Mouse (Mus musculus) gastrocnemius, postnatal 25 days (tissue): ENCODE results near the gene Mrpl9. TPM values are rescaled to one million over a fixed set of nuclear protein-coding genes. Genes with fewer than 3 reads are reported as not detected.

Source experiments
- DNase-seq: peaks from one replicate; pipeline ENCODE4 v3.0.0; 2022
- total RNA-seq, 2 experiments: library from RNA; stranded (reverse); gene quantifications; 1 replicate in 1 of 2; 2 replicates in 1 of 2; pipeline ENCODE4 v1.2.3; 2021

Gene Mrpl9
- total RNA-seq, 2 experiments from 2014 or later = 35.6 to 39.1 TPM

DNA sequence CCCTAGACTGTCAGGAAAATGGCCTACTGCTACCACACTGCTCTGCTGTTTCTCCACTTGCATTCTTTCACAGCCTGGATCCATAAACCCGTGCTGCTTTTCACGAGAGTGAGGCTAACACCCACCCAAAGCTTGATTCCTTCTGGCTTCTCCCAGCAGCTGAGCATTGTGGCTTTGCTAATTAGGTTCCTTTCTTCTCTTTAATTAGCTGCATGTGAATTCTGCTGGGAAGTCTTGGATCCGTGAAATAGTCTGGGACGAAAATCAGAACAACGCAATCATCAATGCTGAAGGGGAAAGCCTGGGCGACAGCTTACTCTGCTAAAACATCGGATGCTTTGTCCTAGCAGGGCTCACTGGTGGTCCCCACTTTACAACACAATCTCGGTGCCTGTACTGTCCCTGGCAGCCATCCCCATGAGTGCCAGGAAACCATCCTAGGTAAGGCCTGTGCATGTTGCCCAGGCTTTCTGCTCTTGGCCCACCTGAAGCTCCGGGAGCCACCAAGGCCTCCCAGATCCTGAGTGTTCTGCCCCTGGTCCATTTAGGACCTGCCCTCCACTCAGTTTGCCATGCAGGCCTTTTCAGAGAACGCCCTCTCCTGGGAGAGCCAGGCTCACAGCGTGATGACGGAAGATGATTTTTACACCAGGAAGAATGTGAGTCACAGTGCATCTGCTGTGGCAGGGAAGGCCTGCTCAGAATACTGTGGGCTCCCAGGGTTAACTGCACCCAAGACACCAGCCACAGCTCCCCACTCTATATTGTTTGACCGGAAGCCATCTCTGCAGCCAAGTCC lies 22.7 kb downstream of the Mrpl9 start:
- no peak for DNase-seq

DNA sequence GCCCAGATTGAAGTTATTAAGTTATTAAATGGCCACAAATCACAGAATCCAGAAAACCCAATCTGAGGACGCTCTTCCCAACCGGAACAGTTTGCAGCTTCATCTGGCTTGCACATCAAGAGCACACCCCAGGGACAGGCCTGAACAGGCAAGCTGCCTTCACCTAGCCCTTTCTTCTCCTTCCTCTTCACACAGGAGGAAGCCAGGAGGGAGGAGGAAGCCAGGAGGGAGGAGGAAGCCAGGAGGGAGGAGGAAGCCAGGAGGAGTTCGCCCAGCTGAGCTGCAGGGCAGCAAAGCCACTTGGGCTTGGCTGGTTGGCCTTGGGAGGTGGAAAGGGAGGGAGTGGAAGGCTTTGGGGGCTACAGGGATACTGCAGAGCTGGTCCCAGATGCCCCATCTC lies 25.8 kb downstream of the Mrpl9 start:
- no peak for DNase-seq

DNA sequence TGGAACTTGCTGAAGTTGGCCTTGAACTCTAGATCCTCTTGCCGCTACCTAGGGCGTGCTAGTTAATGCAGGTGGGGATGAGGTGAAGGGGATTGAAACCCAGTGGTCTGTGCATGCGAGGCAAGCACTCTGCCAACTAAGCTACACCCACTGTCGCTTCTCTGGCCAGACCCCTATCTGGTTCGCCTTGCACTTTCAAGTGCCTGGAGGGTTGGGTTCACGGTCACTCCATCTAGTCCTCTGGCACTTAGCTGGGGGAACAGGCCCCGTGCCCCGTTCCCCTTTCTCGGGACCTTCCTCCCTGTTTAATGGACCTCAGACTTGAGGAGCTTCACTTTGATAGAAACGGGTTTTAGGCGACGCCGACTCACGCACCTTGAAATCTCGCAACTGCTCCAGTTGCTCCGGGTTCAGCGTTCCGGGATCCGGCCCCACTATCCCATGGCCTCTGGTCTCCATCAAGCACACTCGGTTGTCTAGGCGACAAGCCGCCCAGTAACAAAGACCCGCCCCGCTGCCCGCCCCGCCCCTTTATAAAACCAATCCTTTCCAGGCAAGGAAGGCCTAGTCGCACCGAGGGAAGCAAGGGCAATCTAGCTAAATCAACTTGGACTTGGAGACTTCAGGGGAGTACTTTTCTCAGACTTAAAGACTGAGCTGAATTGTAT lies 29.5 kb downstream of the Mrpl9 start:
- DNase-seq = peak; percentile 40

DNA sequence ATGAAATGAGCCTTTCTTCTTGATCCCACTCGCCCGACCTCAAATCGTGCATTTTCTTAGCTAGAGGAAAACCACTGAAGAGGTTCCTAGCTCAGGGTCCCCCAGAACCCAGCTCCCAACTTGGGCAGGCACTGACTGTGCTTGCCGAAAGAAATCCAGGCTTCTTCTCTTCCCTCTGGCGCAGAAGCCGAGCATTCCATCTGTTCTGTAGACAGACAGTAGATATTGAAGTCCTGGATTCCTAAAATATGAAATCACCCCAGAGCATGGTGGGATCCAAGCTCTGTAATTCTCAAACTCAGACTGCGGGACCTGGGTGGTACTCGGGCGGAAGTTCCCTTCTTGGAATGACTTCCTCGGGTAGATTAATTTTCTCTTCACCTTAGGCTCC lies 30.0 kb downstream of the Mrpl9 start:
- DNase-seq = no peak

DNA sequence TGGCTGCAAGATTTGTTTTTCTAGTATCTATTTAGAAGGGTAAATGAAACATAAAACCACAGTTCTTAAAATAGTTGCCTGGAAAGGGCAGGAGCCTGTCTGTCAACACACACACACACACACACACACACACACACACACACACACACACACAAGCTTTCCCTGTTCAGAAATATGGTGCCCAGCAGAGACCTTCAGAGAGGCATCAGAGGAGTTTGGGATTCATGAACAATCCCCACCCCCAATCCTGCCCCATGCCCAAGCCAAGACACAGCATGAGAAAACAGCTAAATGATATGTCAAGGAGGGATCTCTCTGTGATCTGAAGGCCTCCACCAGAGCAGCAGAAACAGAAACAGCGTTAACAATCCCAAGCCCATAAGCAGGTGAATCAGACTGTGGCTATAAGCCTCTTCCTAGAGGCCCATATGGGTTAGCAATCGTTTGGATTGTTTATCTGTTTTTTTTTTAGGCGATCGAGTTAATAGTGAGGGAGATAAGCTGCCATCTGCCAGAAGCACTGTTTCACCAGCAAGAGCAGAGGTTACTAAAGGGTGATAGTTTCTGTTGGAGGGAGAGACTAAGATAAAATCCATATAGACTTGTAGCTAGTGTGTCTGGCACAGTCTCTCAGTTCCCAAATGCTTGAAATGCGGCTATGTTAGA lies 30.6 kb downstream of the Mrpl9 start:
- peak; percentile 25 for DNase-seq

DNA sequence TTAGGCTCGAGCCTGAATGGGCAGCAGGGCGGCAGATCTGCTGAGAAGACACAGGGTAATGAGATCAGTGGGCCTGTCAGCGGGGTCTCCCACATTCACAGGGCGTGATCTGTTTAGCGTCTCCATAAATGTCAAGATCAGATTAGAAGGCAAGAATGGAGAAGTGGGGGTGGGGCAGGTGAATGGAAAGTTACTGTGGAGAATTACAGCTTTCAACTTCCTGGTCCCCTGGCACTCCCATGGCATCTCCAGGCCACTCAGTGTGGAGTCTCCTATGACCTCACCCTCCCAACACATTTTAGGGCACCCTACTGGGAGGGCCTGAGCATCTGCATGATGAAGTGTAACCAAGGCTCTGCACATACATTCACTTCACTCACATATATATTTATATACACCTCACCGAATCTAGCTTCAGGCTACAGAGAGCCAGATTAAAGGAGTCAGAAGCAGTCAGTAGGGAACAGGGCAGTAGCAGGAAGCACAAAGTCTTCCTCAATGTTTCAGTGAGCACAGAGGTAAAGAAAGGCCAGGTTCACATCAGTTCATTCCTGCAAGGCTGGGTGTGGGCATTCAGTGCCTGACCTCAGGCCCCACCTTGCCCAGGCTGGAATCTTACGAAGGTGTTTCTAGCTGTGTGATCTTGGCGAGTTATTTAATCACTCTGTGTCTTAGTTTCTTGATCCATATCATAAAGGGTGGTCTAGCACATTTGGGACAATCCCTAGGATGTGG lies 33.4 kb downstream of the Mrpl9 start:
- DNase-seq = no peak

DNA sequence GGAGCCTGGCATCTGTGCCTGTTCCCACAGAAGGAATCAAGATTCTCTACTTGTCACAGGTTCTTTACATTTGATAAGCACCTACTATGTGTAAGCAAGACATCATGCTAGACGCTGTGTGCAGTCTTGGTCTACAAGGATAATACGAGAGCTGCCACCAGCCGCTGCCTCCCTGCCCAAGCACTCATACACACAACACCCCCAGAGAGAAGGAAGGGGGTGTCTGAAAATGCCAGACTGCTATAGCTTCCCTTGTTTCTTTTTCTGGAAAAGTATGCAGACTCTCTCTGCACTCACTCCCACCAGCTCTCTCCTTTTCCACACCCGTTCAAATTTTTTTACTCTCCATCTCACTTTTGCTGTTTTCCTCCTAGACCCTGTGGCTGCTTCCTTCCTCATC lies 34.3 kb downstream of the Mrpl9 start:
- no peak for DNase-seq

DNA sequence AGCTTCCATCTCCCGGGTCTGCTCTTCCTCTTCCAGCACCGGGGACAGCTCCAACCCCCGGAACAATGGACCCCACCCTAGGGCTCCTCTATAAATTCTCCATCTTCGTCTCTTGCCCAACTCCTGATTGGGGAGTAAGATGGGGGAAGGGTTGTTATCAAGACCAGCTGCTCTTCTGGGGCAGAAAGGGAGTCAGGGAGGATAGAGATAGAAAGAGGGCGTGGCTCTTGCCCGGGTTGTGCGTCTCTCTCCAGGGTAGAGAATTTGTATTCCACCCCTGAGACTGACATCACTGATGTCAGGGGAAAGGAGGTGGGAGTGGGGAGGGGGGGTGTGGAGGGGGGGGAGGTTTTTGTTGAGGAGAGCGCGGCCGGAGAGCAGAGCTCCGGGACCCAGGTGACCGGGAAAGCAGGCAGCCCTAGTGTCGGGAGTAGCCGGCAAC lies 34.9 kb downstream of the Mrpl9 start, which contains the start of gene Celf3:
Gene Celf3 (plus strand): TSS at position 315 of the 442 bp plus-strand sequence.
- no peak for DNase-seq

DNA sequence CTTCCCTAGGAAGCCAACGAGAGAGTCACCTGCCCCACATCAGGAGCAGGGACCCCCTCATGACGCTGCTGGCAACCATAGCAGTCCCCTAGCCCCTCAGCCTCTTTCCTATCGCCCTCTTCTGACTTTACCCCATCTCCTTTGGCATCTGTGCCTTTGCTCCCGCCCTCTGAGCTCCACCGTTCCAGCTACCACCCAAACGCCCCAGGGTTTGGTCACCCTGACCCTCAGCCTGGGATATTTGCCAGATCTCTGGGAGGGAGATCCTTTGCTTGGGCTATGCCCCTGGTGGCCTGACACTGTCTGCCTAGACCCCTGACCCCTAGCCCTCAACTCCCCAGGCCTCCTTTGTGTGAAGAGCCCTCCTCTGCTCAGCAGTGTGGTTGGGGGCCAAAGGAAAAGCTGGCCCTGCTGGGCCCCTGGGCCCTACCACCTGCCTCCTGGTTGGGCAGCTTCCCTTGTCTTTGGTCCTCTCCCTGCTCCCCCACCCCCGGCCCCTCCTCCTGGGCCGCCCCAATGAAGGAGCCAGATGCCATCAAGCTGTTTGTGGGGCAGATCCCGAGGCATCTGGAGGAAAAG lies 35.6 kb downstream of the Mrpl9 start:
- DNase-seq = no peak

DNA sequence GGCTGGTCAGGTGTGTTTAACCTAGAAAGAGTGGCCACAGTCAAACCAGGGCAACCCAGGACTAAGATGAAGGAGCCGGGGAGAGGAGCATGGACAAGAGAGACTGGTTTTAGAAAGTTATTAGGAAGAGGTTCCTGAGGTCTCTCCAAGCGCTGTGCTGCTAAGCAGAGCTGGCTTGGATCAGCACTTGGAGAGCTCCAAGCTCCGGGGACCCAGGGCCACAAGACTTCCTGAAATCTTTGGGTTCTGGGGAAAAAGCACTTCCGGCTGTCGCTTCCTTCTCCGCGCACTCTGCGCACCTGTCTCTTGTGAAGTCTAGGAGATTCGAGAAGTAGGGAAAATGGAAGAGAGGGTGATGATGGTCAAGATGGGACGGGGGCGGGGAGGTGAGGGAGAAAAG lies 36.4 kb downstream of the Mrpl9 start:
- no peak for DNase-seq

DNA sequence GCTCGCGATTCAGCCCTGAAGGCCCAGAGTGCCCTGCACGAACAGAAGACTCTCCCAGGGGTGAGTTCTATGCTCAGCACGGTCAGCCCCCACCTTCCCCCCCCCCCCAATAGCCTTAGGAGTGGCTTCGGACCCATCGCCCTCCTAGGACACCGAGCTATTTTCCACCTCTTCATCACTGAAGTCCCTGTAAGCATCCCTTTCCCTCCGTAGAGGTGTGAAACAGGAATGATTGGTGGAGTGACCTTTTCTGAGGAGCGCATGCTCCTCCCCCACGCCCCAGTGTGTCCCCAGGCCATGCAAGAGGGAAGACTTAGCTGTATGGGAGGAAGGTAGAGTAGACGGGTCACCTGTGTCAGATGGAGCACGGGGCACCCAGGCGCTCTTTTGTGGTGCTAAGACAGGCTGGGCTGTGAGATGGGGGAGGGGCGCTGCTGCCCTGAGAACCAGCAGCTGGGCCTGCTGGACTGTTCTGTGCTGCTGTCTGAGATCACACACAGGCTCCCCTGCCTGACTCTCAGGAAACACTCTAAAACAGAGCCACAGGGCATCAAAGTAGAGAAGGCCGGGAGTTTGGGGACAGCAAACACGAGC lies 37.3 kb downstream of the Mrpl9 start, which contains the start of gene Riiad1:
Gene Riiad1 (minus strand): TSS at position 51 of the 594 bp plus-strand sequence.
- DNase-seq = no peak

DNA sequence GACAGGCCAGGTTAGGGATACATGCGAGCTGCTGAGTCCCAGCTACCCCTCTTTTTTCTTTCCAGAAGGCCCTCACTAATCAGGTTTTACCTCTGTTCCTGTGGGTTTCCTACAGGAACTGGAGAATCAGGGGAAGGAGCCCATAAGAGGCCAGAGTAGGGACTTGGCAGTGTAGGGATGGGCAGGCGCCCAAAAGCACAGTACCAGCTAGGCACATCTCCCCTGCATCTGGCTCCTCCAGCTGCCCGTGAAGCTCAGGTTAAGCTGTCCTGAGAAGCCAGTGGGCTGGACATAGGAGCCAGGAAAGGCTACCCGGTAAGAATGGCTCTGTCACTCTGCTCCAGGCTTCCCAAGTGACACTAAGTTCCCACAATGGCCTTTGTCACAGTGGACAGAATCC lies 38.3 kb downstream of the Mrpl9 start:
- DNase-seq = peak; percentile 33

DNA sequence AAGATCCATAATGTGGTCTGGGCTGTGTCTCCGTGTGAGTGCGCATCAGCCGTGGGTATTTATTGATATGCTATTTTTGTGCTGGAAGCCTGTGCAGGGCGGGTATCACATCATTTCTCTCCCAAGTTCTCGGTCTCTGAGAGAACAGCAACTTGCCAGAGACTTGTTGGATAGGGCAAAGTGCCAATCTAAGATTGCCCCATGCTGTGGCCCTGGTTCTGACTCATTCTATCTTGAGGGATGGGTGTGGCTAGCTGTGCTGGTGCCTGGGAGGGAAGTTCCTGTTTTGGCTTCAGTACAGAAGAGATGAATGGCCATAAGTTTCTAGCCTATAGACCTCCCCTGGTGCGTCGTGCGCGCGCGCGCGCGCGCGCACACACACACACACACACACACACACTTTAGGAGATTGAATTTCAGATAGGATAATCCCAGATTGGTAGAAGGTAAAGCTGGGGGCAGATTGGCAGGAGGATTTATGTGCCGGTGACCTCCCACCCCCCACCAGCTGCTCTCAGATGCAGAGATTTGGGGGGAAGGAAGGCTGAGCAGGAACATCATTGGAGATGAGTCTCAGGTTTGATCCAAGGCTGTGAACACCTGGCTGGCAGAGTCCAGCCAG lies 39.8 kb downstream of the Mrpl9 start:
- DNase-seq = peak; percentile 31

DNA sequence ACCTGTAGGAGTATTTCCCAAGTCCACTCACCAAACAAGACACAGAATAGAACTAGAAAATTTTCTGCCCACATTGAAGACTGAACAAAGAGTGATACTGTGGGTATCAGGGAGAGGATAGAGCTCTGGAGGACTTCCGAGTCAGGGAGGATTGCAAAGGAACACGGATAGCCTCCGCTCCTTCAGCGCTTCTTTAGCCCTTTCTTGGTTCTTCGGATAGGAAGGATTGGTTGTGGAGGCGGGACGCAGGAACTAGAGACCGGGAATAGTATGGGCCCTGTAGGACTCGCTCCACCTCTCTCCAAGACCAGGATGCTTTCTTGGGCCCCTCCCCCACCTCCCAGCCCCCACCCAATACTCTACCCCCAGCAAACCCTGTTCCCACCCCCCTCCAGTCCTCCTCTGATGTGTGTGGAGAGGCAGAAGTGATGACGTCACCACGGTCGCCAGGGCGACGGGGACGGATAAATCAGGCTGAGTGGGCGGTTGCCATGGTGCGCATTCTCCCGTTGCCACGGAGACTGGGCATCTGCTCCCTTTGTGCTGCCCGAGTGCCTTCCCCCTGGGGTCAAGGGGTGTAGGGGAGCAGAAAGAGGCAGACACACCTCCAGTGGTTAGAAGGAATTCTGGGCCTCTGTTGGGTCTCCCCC lies 40.8 kb downstream of the Mrpl9 start:
- DNase-seq = no peak

DNA sequence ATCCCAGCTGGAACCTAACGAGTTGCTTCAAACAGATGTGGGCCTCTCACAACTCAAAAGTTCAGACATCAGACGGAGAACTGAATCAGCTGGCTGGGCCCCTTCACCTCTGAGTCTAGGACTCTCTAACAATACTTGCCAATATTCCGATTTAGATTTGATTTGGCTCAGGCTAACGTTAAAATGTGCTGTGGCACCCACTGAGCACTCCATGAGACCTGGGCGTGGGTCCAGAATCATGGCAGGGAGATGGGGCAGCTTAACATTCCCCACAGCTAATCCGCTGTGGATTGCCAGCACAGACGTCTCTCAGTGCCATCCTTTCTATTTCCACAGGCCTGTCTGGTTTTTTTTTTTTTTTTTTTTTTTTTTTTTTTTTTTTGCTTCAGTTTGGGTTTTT lies 42.8 kb downstream of the Mrpl9 start:
- no peak for DNase-seq

DNA sequence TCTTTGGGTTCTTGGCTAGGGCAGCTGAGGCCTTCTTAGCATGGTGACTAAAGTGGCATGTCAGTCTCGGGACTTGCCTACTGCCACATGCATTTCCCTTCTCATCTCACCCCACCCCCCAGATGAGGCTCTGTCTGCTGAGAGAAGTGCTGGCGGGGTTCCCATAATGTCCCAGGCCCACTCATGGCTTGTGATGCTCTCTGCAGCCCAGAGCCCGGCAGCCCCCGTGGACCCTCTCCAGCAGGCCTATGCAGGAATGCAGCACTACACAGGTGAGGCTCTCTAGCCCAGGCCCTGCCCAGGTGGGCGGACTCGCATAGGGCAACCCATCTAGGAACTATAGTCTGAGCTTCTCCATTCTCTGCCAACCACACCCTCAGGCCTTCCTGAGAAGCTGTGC lies 44.5 kb downstream of the Mrpl9 start:
- no peak for DNase-seq

DNA sequence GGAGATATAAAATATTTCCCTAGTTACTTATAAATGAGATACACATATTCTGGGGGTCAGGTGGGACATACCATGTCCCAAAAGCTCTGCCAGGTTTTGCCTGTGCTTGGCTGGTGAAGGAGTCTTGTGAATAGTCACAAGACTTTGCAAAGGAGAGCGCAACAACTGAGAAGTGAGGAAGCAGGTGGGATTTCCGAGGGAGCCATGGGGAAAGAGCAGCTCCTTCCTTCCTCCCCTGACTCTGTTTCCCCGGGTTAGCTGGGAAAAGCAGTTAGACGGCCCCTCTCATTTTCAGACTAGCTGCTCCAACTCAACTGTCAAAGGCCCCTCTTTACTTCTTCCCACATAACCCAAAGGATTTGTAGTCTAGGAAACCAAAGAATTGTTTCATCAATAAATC lies 54.0 kb downstream of the Mrpl9 start:
- no peak for DNase-seq
